7 mouse cellular contexts compared by ENCODE assay signal in genomic region chr4:133468080-133468479, GRCm38 (mm10). TPM values are rescaled to one million over a fixed set of nuclear protein-coding genes. Genes with fewer than 3 reads are reported as not detected.
A peak's percentile ranks its signal among the peaks of the same experiment; 100 is the strongest.
DNase-seq lines count a peak whose midpoint lies in the region; ATAC-seq and TF ChIP-seq lines count a peak whose summit lies in the region.

No protein-coding gene starts in this region.

- DNase-seq in adrenal gland, postnatal 10 days = peak; percentile 91
- peak; percentile 78 for DNase-seq in embryo, embryonic 10.5 days (ENCODE audit: low spot score)
- DNase-seq in gastrocnemius, postnatal 4 days (ENCODE audit: low spot score in 2 of 2) = peak; percentile 53 to 73
- peak; percentile 73 for DNase-seq in limb, embryonic 10.5 days (ENCODE audit: low spot score)

- peak; percentile 85 for ATAC-seq in intestine, embryonic 16.5 days
- ATAC-seq in midbrain, embryonic 12.5 days (ENCODE audit: low FRiP score, low read depth) = no peak

- H3K36me3 ChIP-seq in intestine, embryonic 16.5 days (ENCODE audit: control insufficient read depth, insufficient read depth, low read length) = no peaks in the 10 kb centered on the region
- H3K36me3 ChIP-seq in limb, embryonic 10.5 days = no peaks in the 10 kb centered on the region
- no peaks in the 10 kb centered on the region for H3K36me3 ChIP-seq in midbrain, embryonic 12.5 days
- H3K36me3 ChIP-seq in small intestine, adult 2 months (ENCODE audit: control insufficient read depth, insufficient read depth, low read length) = no peaks in the 10 kb centered on the region

- TF ChIP-seq CTCF in small intestine, adult 2 months (IDR thresholded peaks at IDR 0.05; ENCODE audit: extremely low read depth, insufficient read length, insufficient replicate concordance, low read depth, low read length) = no peak

- WGBS in intestine, embryonic 16.5 days = under 1% methylated on average over 27 of the region's 27 CpGs
- 1% methylated on average over 27 of the region's 27 CpGs for WGBS in limb, embryonic 10.5 days
- 0% methylated on average over 27 of the region's 27 CpGs for WGBS in midbrain, embryonic 12.5 days
- WGBS in small intestine, adult 2 months = 1% methylated on average over 27 of the region's 27 CpGs

- peak overlapping the region; percentile 95 for H3K4me2 ChIP-seq in intestine, embryonic 16.5 days (ENCODE audit: low read depth, low read length)
- H3K4me2 ChIP-seq in midbrain, embryonic 12.5 days (replicated peaks) = peak overlapping the region; percentile 95

- no peak overlapping the region for H3K27ac ChIP-seq in intestine, embryonic 16.5 days (ENCODE audit: low read length)
- H3K27ac ChIP-seq in limb, embryonic 10.5 days = peak overlapping the region; percentile 39; the same call in 1 of the 2 replicates
- no peak overlapping the region for H3K27ac ChIP-seq in midbrain, embryonic 12.5 days (replicated peaks)
- H3K27ac ChIP-seq in small intestine, adult 2 months (ENCODE audit: insufficient read depth, low read depth, low read length) = no peak overlapping the region

- H3K27me3 ChIP-seq in intestine, embryonic 16.5 days (replicated peaks; ENCODE audit: control insufficient read depth, insufficient read depth, low read length) = no peaks in the 10 kb centered on the region
- peaks cover 27% of the 10 kb centered on the region for H3K27me3 ChIP-seq in limb, embryonic 10.5 days (ENCODE audit: low read depth, poor library complexity, severe bottlenecking)
- peaks cover 33% of the 10 kb centered on the region for H3K27me3 ChIP-seq in midbrain, embryonic 12.5 days
- H3K27me3 ChIP-seq in small intestine, adult 2 months (ENCODE audit: control insufficient read depth, insufficient read depth, low read length) = no peaks in the 10 kb centered on the region

- H3K9ac ChIP-seq in intestine, embryonic 16.5 days (ENCODE audit: low read depth, low read length) = peak overlapping the region; percentile 63
- peak overlapping the region; percentile 53; the same call in 1 of the 2 replicates for H3K9ac ChIP-seq in midbrain, embryonic 12.5 days (replicated peaks)

- H3K9me3 ChIP-seq in intestine, embryonic 16.5 days (ENCODE audit: control insufficient read depth, low read length) = peaks cover 4% of the 10 kb centered on the region; the same call in 1 of the 2 replicates
- H3K9me3 ChIP-seq in limb, embryonic 10.5 days (replicated peaks) = no peaks in the 10 kb centered on the region
- H3K9me3 ChIP-seq in midbrain, embryonic 12.5 days = 0 out of 2 replicates have a peak, but pooled peaks cover 4% of the 10 kb centered on the region

- H3K4me3 ChIP-seq in intestine, embryonic 16.5 days (ENCODE audit: low read length) = peak overlapping the region; percentile 58
- H3K4me3 ChIP-seq in limb, embryonic 10.5 days = peak overlapping the region; percentile 62
- peak overlapping the region; percentile 49 for H3K4me3 ChIP-seq in midbrain, embryonic 12.5 days
- H3K4me3 ChIP-seq in small intestine, adult 2 months (ENCODE audit: low read depth, low read length) = peak overlapping the region; percentile 75

- no peak for TF ChIP-seq POLR2A in small intestine, adult 2 months (IDR thresholded peaks at IDR 0.05; ENCODE audit: low read depth, low read length)

- peaks cover 12% of the 10 kb centered on the region for H3K4me1 ChIP-seq in intestine, embryonic 16.5 days (ENCODE audit: control insufficient read depth, insufficient read depth, low read length)
- H3K4me1 ChIP-seq in limb, embryonic 10.5 days = peaks cover 23% of the 10 kb centered on the region
- H3K4me1 ChIP-seq in midbrain, embryonic 12.5 days = peaks cover 12% of the 10 kb centered on the region
- peaks cover 8% of the 10 kb centered on the region for H3K4me1 ChIP-seq in small intestine, adult 2 months (ENCODE audit: control insufficient read depth, insufficient read depth, insufficient read length, low read length)

RNA-seq across cellular contexts. Expression of gene Tent5b, which starts 11.9 kb away (rescaled TPM):
- 1 to 10 TPM in 1 of 2 experiments, under 1 TPM in 1; 0.58 to 1.2 TPM for total RNA-seq in adrenal gland, postnatal 10 days (2021)
- total RNA-seq in gastrocnemius, postnatal 4 days (2021) = under 1 TPM; 0.57 to 0.74 TPM
- polyA plus RNA-seq in intestine, embryonic 16.5 days (2015; fragmentation: Nextera tagmentation; extraction: Ambion mirVana) = 0.66 and 0.73 TPM in 2 replicates
- polyA plus RNA-seq in limb, embryonic 10.5 days (2016; fragmentation: Nextera tagmentation; extraction: Ambion mirVana) = 0.68 and 1.1 TPM in 2 replicates
- polyA plus RNA-seq in midbrain, embryonic 12.5 days (2016; fragmentation: Nextera tagmentation; extraction: Ambion mirVana) = 0.13 and 0.60 TPM in 2 replicates
- polyA plus RNA-seq in small intestine, adult 2 months (2012; rRNA removed) = 1.8 and 2.1 TPM in 2 replicates

RNA-seq across cellular contexts. Expression of gene Trnp1, which starts 30.3 kb away (rescaled TPM):
- total RNA-seq in adrenal gland, postnatal 10 days (2021) = 1 to 10 TPM; 6.2 to 9.3 TPM
- 1 to 10 TPM; 3.4 to 4.6 TPM for total RNA-seq in gastrocnemius, postnatal 4 days (2021)
- polyA plus RNA-seq in intestine, embryonic 16.5 days (2015; fragmentation: Nextera tagmentation; extraction: Ambion mirVana) = 0.70 and 0.81 TPM in 2 replicates
- polyA plus RNA-seq in limb, embryonic 10.5 days (2016; fragmentation: Nextera tagmentation; extraction: Ambion mirVana) = 0.46 and 0.65 TPM in 2 replicates
- 1.9 and 2.3 TPM in 2 replicates for polyA plus RNA-seq in midbrain, embryonic 12.5 days (2016; fragmentation: Nextera tagmentation; extraction: Ambion mirVana)
- polyA plus RNA-seq in small intestine, adult 2 months (2012; rRNA removed) = 6.1 and 6.2 TPM in 2 replicates

RNA-seq across cellular contexts. Expression of gene Kdf1, which starts 50.7 kb away (rescaled TPM):
- total RNA-seq in adrenal gland, postnatal 10 days (2021) = 1 to 10 TPM; 2.1 to 3.1 TPM
- not detected for total RNA-seq in gastrocnemius, postnatal 4 days (2021)
- polyA plus RNA-seq in intestine, embryonic 16.5 days (2015; fragmentation: Nextera tagmentation; extraction: Ambion mirVana) = 55.3 and 59.9 TPM in 2 replicates
- 6.7 and 8.5 TPM in 2 replicates for polyA plus RNA-seq in limb, embryonic 10.5 days (2016; fragmentation: Nextera tagmentation; extraction: Ambion mirVana)
- polyA plus RNA-seq in midbrain, embryonic 12.5 days (2016; fragmentation: Nextera tagmentation; extraction: Ambion mirVana) = 0.57 and 0.89 TPM in 2 replicates
- 44.4 and 71.0 TPM in 2 replicates for polyA plus RNA-seq in small intestine, adult 2 months (2012; rRNA removed)
